Comparison of ENCODE assay signal across 20 mouse cellular contexts in genomic region chr12:52769561-52769960, GRCm38 (mm10).
"Had no signal": no experiment of that assay in that cellular context is flagged by ENCODE, and none has a peak within 500 bp of the region (broad histone marks: within the 10 kb centered on the region; RNA-seq: fewer than 3 reads in every experiment).

No protein-coding gene starts in this region.

- ATAC-seq: liver, postnatal 0 days; lung, postnatal 0 days; midbrain, embryonic 15.5 days had no signal

- H3K36me3 ChIP-seq: limb, embryonic 12.5 days; limb, embryonic 15.5 days; midbrain, embryonic 15.5 days; neural tube, embryonic 13.5 days; stomach, embryonic 15.5 days had no signal

- H3K4me3 ChIP-seq: limb, embryonic 12.5 days; limb, embryonic 15.5 days; midbrain, embryonic 15.5 days; myocyte; neural tube, embryonic 13.5 days; stomach, embryonic 15.5 days had no signal

- H3K9ac ChIP-seq: limb, embryonic 12.5 days; limb, embryonic 15.5 days; liver, embryonic 14.5 days; liver, postnatal 0 days; lung, embryonic 14.5 days; midbrain, embryonic 15.5 days; neural tube, embryonic 13.5 days; stomach, embryonic 15.5 days had no signal

- H3K4me2 ChIP-seq: limb, embryonic 12.5 days; limb, embryonic 15.5 days; liver, embryonic 11.5 days; lung, embryonic 14.5 days; midbrain, embryonic 15.5 days; neural tube, embryonic 13.5 days; stomach, embryonic 15.5 days had no signal

- H3K27me3 ChIP-seq: limb, embryonic 12.5 days; limb, embryonic 15.5 days; midbrain, embryonic 15.5 days; neural tube, embryonic 13.5 days; stomach, embryonic 15.5 days had no signal

- DNase-seq: kidney, adult 9 months; kidney, postnatal 14 days; kidney, postnatal 4 days; left cerebral cortex, postnatal 4 days; liver, postnatal 0 days; lung, embryonic 14.5 days; retina, postnatal 1 day; right cerebral cortex, postnatal 25 days; spleen, adult 18-20 months; thymus, postnatal 25 days had no signal

- H3K9me3 ChIP-seq: limb, embryonic 12.5 days; limb, embryonic 15.5 days; midbrain, embryonic 15.5 days; neural tube, embryonic 13.5 days; stomach, embryonic 15.5 days had no signal

- H3K27ac ChIP-seq: limb, embryonic 12.5 days; limb, embryonic 15.5 days; liver, embryonic 14.5 days; macrophage; midbrain, embryonic 15.5 days; stomach, embryonic 15.5 days had no signal
